Mouse (Mus musculus) kidney, adult 8-10 months (tissue): ENCODE data around the gene Fbln7.

ENCODE experiments used
- DNase-seq, 2 experiments: peaks; one replicate each; pipeline ENCODE4 v3.0.0; 2022

The Fbln7 gene

GRCm38 (mm10) chr2:128875526-128875925 lies 12.7 kb downstream of the Fbln7 start:
- DNase-seq = no peak

GRCm38 (mm10) chr2:128881236-128881635 lies 18.5 kb downstream of the Fbln7 start:
- no peak for DNase-seq

- no peak for DNase-seq
Observed at GRCm38 (mm10) chr2:128885225-128885811, 22.5 kb downstream of the Fbln7 start.

GRCm38 (mm10) chr2:128887866-128888550 lies 25.2 kb downstream of the Fbln7 start:
- DNase-seq = peak; percentile 19 to 41

- no peak for DNase-seq
Observed at GRCm38 (mm10) chr2:128890661-128891335, 28.0 kb downstream of the Fbln7 start.

- DNase-seq = no peak
Observed at GRCm38 (mm10) chr2:128892180-128892721, 29.5 kb downstream of the Fbln7 start.

GRCm38 (mm10) chr2:128902843-128903242 lies 40.1 kb downstream of the Fbln7 start:
- DNase-seq = no peak

- DNase-seq = no peak
Observed at GRCm38 (mm10) chr2:128903661-128904060, 40.9 kb downstream of the Fbln7 start.

- no peak for DNase-seq
Observed at GRCm38 (mm10) chr2:128914978-128915377, 52.2 kb downstream of the Fbln7 start.

- DNase-seq = no peak
Observed at GRCm38 (mm10) chr2:128916528-128916927, 53.7 kb downstream of the Fbln7 start.

GRCm38 (mm10) chr2:128924799-128925198 lies 62.0 kb downstream of the Fbln7 start:
- no peak for DNase-seq

- DNase-seq = no peak
Observed at GRCm38 (mm10) chr2:128928446-128928845, 65.7 kb downstream of the Fbln7 start.

GRCm38 (mm10) chr2:128930704-128931103 lies 67.9 kb downstream of the Fbln7 start:
- no peak for DNase-seq

GRCm38 (mm10) chr2:128936256-128936655 lies 73.5 kb downstream of the Fbln7 start:
- no peak for DNase-seq

- peak; percentile 96 to 97 for DNase-seq
Observed at GRCm38 (mm10) chr2:128943538-128944528, 81.1 kb downstream of the Fbln7 start, which contains the start of gene Zc3h8. TSS of gene Zc3h8 (minus strand) at chr2:128944077.
